Mouse (Mus musculus) limb, embryonic 14.5 days (tissue): ENCODE data around the gene Olfr446. TPM values are rescaled to one million over a fixed set of nuclear protein-coding genes. Genes with fewer than 3 reads are reported as not detected.

ENCODE experiments used
- ATAC-seq: fragments of 200-750 bp; cut with Nextera tagmentation; 2 replicates; pipeline ENCODE4 v1.8.0; 2017; ENCODE audit warnings: low read depth, moderate number of reproducible peaks, moderate TSS enrichment; ENCODE audit not compliant: low FRiP score
- DNase-seq: peaks from one replicate; pipeline ENCODE4 v3.0.0-alpha.2; 2015; ENCODE audit warnings: low spot score
- H3K27ac ChIP-seq: fragments of 300-500 bp; sonication (generic); replicated peaks from 2 replicates; pipeline ENCODE4 v1.5.1; 2014; ENCODE audit warnings: low read depth, mild to moderate bottlenecking, low read length, moderate library complexity, mixed read lengths
- H3K27me3 ChIP-seq: fragments of 300-500 bp; sonication (generic); 2 replicates; pipeline ENCODE4 v1.6.1; 2014; ENCODE audit warnings: low read length, mixed read lengths; ENCODE audit not compliant: control insufficient read depth, insufficient read depth
- H3K36me3 ChIP-seq: fragments of 300-500 bp; sonication (generic); 2 replicates; pipeline ENCODE4 v1.6.1; 2014; ENCODE audit warnings: mild to moderate bottlenecking, low read length, moderate library complexity, mixed read lengths; ENCODE audit not compliant: control insufficient read depth, insufficient read depth
- H3K4me1 ChIP-seq: fragments of 300-500 bp; sonication (generic); 2 replicates; pipeline ENCODE4 v1.6.1; 2014; ENCODE audit warnings: antibody characterized with exemption, low read length, mixed read lengths; ENCODE audit not compliant: control insufficient read depth, insufficient read depth
- H3K4me2 ChIP-seq: fragments of 300-500 bp; sonication (generic); replicated peaks from 2 replicates; pipeline ENCODE4 v1.6.1; 2014; ENCODE audit warnings: low read depth, mild to moderate bottlenecking, low read length, moderate library complexity; ENCODE audit not compliant: severe bottlenecking
- H3K4me3 ChIP-seq: fragments of 300-500 bp; sonication (generic); replicated peaks from 2 replicates; pipeline ENCODE4 v1.5.1; 2014; ENCODE audit warnings: low read length
- H3K9ac ChIP-seq: fragments of 300-500 bp; sonication (generic); 2 replicates; pipeline ENCODE4 v1.6.1; 2014; ENCODE audit warnings: mild to moderate bottlenecking, low read depth, low read length, moderate library complexity; ENCODE audit not compliant: severe bottlenecking
- H3K9me3 ChIP-seq: fragments of 300-500 bp; sonication (generic); 2 replicates; pipeline ENCODE4 v1.6.1; 2016; ENCODE audit warnings: low read length; ENCODE audit not compliant: control insufficient read depth
- POLR2A ChIP-seq: fragments of 200-500 bp; IDR thresholded peaks from 2 replicates; pipeline ENCODE4 v1.8.0; 2012; ENCODE audit warnings: inconsistent platforms, mild to moderate bottlenecking, moderate library complexity, borderline replicate concordance; ENCODE audit not compliant: insufficient read depth, insufficient read length; ENCODE audit errors: extremely low read depth
- WGBS: fragments of 180-500 bp; shearing (Covaris S2); extraction: QIAGEN DNeasy Blood & Tissue Kit; methylation state at CpG from one replicate; pipeline ENCODE4 v1.1.7; 2014; 5-methylcytosine and 5-hydroxymethylcytosine counted together
- polyA plus RNA-seq, 2 experiments: library from polyadenylated mRNA; depleted of rRNA in 1 of 2; stranded (reverse) in 1 of 2; unstranded in 1 of 2; fragments of >200 nt; fragmentation: Nextera tagmentation in 1 of 2; extraction: Ambion mirVana in 1 of 2; gene quantifications; 2 replicates each; pipeline versions ENCODE4 v1.2.1 to v1.2.3; 2012 to 2014

Olfr446 gene
- polyA plus RNA-seq (2012; rRNA removed) (not detected in 2 replicates), polyA plus RNA-seq (2014; fragmentation: Nextera tagmentation; extraction: Ambion mirVana) (not detected in 2 replicates)

DNA sequence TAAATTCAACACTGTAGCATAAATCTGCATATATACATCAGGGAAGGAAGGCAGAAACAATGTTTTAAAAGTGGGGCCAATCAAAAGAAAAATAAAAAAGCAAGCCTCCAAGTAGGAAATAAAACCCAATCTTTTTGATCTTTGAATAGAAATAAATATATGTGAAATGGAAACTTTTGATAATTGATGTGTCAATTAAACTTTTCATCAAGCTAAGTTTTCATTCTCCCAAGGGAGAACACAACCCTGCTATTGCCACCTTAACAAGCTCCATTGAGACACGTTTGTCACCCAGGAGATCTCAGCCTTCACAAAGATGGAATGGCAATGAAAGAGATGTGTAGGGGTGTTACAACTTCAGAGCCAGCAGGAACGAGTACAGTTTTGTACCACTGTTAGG is at the start of gene Olfr446:
TSS of gene Olfr446 (plus strand) at position 301 of the 400 bp plus-strand sequence.
- H3K27ac ChIP-seq = no peak within 1 kb of the TSS
- H3K9me3 ChIP-seq = no peaks in the 10 kb centered on the region
- H3K9ac ChIP-seq = no peak within 1 kb of the TSS
- WGBS = 62% methylated on average over 2 of the region's 2 CpGs
- no peak within 1 kb of the TSS for H3K4me3 ChIP-seq
- TF ChIP-seq POLR2A = no peak
- no peak for ATAC-seq
- no peaks in the 10 kb centered on the region for H3K36me3 ChIP-seq
- H3K27me3 ChIP-seq = no peaks in the 10 kb centered on the region
- no peaks in the 10 kb centered on the region for H3K4me1 ChIP-seq
- DNase-seq = no peak
- no peak within 1 kb of the TSS for H3K4me2 ChIP-seq

DNA sequence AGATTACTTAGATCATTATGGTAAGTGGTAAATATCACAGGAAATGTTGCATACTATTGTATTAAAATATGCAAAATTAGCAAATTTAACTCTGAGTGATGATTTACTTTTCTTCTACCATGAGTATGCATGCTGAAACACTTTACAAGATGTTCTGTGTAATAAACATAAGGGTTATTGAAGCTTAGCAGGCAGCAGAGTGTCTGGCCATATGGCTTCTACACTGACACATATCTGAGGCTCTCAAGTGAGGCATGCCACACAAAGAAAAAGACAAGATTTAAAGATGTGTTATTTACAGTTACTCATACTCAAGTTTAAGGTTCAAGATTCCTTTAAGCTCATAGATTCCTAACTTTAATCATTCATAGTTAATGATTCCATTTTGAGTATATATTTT is 44.9 kb upstream of the Olfr446 start:
- Histone ChIP-seq H3K9me3 (no peaks in the 10 kb centered on the region), H3K9ac (no peak overlapping the region), H3K4me3 (no peak overlapping the region), H3K27me3 (no peaks in the 10 kb centered on the region), H3K4me2 (no peak overlapping the region), H3K27ac (no peak overlapping the region), H3K36me3 (no peaks in the 10 kb centered on the region), H3K4me1 (no peaks in the 10 kb centered on the region)
- ATAC-seq = no peak
- no peak for TF ChIP-seq POLR2A
- DNase-seq = no peak

GRCm38 (mm10) chr6:42890141-42890540 is 31.0 kb upstream of the Olfr446 start, which contains the start of gene Olfr448:
TSS of gene Olfr448 (plus strand) at chr6:42890441.
- WGBS = 100% methylated on average over 1 of the region's 1 CpGs

GRCm38 (mm10) chr6:42900345-42900744 is 20.8 kb upstream of the Olfr446 start:
- H3K27ac ChIP-seq = no peak overlapping the region
- H3K4me1 ChIP-seq = no peaks in the 10 kb centered on the region
- no peak overlapping the region for H3K4me3 ChIP-seq
- no peaks in the 10 kb centered on the region for H3K9me3 ChIP-seq
- ATAC-seq (no peak), DNase-seq (no peak)
- H3K4me2 ChIP-seq = no peak overlapping the region
- no peak overlapping the region for H3K9ac ChIP-seq
- no peaks in the 10 kb centered on the region for H3K27me3 ChIP-seq
- 42% methylated on average over 1 of the region's 1 CpGs for WGBS
- TF ChIP-seq POLR2A = no peak
- no peaks in the 10 kb centered on the region for H3K36me3 ChIP-seq

More at GRCm38 (mm10) chr6:42890141-42890540, 31.0 kb upstream of the Olfr446 start, which contains the start of gene Olfr448:
- no peak within 1 kb of the TSS for H3K4me2 ChIP-seq
- H3K27me3 ChIP-seq = no peaks in the 10 kb centered on the region
- no peak within 1 kb of the TSS for H3K27ac ChIP-seq
- no peak for ATAC-seq
- H3K4me3 ChIP-seq = no peak within 1 kb of the TSS
- no peak for DNase-seq
- no peaks in the 10 kb centered on the region for H3K9me3 ChIP-seq
- no peaks in the 10 kb centered on the region for H3K4me1 ChIP-seq
- no peaks in the 10 kb centered on the region for H3K36me3 ChIP-seq
- no peak for TF ChIP-seq POLR2A
- no peak within 1 kb of the TSS for H3K9ac ChIP-seq

- no peak within 1 kb of the TSS for H3K4me3 ChIP-seq
- no peaks in the 10 kb centered on the region for H3K36me3 ChIP-seq
- no peaks in the 10 kb centered on the region for H3K9me3 ChIP-seq
- DNase-seq (no peak), ATAC-seq (no peak)
- H3K4me1 ChIP-seq = no peaks in the 10 kb centered on the region
- no peaks in the 10 kb centered on the region for H3K27me3 ChIP-seq
- no peak for TF ChIP-seq POLR2A
- no peak within 1 kb of the TSS for H3K27ac ChIP-seq
- no peak within 1 kb of the TSS for H3K9ac ChIP-seq
- H3K4me2 ChIP-seq = no peak within 1 kb of the TSS
Observed at GRCm38 (mm10) chr6:42908578-42908977, 12.6 kb upstream of the Olfr446 start, which contains the start of gene Olfr447. TSS of gene Olfr447 (plus strand) at chr6:42908878.

DNA sequence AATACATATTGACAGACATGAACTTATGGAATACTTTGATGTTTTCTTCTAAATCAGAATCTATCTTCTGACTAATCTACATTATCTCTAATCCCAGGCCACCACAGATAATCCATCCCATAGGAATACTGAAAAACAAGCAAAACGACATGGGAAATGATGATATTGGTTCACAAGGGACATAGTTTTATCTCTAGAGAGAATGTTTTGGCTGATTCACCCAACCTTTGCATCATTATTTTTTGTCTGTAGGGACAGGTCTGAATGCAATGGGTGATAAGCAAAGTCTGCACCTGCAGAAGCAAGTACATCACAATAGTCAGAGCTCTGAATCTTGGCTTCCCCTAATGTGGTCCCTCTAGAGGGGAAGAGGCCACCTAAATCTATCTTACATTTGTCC is 27.6 kb downstream of the Olfr446 start, which contains the start of gene Olfr444:
TSS of gene Olfr444 (plus strand) at position 301 of the 400 bp plus-strand sequence.
- H3K27ac ChIP-seq = no peak within 1 kb of the TSS
- no peak within 1 kb of the TSS for H3K4me3 ChIP-seq
- H3K36me3 ChIP-seq = no peaks in the 10 kb centered on the region
- no peaks in the 10 kb centered on the region for H3K4me1 ChIP-seq
- ATAC-seq (no peak), DNase-seq (no peak)
- no peak for TF ChIP-seq POLR2A
- 74% methylated on average over 1 of the region's 1 CpGs for WGBS
- H3K9me3 ChIP-seq = no peaks in the 10 kb centered on the region
- H3K27me3 ChIP-seq = no peaks in the 10 kb centered on the region
- no peak within 1 kb of the TSS for H3K4me2 ChIP-seq
- H3K9ac ChIP-seq = no peak within 1 kb of the TSS
